Mouse (Mus musculus): Measurements from ENCODE around the gene Pet100.

GRCm38 (mm10) chr8:3621199-3621970 lies at the start of gene Pet100, which contains the start of gene Xab2:
- TF ChIP-seq ZC3H11A (IDR thresholded peaks at IDR 0.05; ENCODE audit: borderline replicate concordance, low read depth, low read length), result no peak
- TF ChIP-seq ZNF384 (IDR thresholded peaks at IDR 0.05; ENCODE audit: low read depth, low read length), result no peak

Data from ES-E14 (cell line).